Mouse (Mus musculus) myocyte (in vitro differentiated cells): ENCODE data around the gene Atad3a.

Source experiments
- CEBPB ChIP-seq: IDR thresholded peaks from 2 replicates; pipeline ENCODE4 v1.6.1; 2011; ENCODE audit warnings: mild to moderate bottlenecking, moderate library complexity; ENCODE audit not compliant: poor library complexity, insufficient read depth, severe bottlenecking
- MAX ChIP-seq: IDR thresholded peaks from one replicate; pipeline ENCODE4 v1.6.1; 2011; ENCODE audit warnings: low read depth, mild to moderate bottlenecking, control low read depth
- MYOD1 ChIP-seq, 3 experiments: IDR thresholded peaks; one replicate each; pipeline ENCODE4 v1.6.1; 2011; ENCODE audit warnings: control low read depth in 2 of 3, low read depth in 2 of 3, mild to moderate bottlenecking in 2 of 3, moderate library complexity in 1 of 3; ENCODE audit not compliant: insufficient read length in 2 of 3, control insufficient read depth in 1 of 3
- POLR2A ChIP-seq: IDR thresholded peaks from one replicate; pipeline ENCODE4 v1.6.1; 2011; ENCODE audit warnings: low read depth, mild to moderate bottlenecking, control low read depth, moderate library complexity; ENCODE audit not compliant: insufficient read length
- POLR2AphosphoS2 ChIP-seq: IDR thresholded peaks from one replicate; pipeline ENCODE4 v1.6.1; 2011; ENCODE audit warnings: low read depth, control low read depth; ENCODE audit not compliant: insufficient read length
- SRF ChIP-seq: IDR thresholded peaks from one replicate; pipeline ENCODE4 v1.6.1; 2011; ENCODE audit warnings: low read depth; ENCODE audit not compliant: control insufficient read depth, insufficient read length
- TCF12 ChIP-seq: IDR thresholded peaks from one replicate; pipeline ENCODE4 v1.6.1; 2011; ENCODE audit warnings: mild to moderate bottlenecking, control low read depth; ENCODE audit not compliant: poor library complexity, insufficient read depth, severe bottlenecking
- TCF3 ChIP-seq: IDR thresholded peaks from one replicate; pipeline ENCODE4 v1.6.1; 2011; ENCODE audit warnings: low read depth, control low read depth; ENCODE audit not compliant: insufficient read length
- USF1 ChIP-seq: IDR thresholded peaks from one replicate; pipeline ENCODE4 v1.6.1; 2011; ENCODE audit warnings: low read depth, mild to moderate bottlenecking, control low read depth, moderate library complexity

GRCm38 (mm10) chr4:155790650-155791161 is 29.8 kb upstream of the Atad3a start:
- TF ChIP-seq POLR2A: no peak
- TF ChIP-seq POLR2AphosphoS2: no peak
- no peak for TF ChIP-seq USF1
- no peak for TF ChIP-seq SRF
- TF ChIP-seq MAX: no peak
- TF ChIP-seq MYOD1 (IDR thresholded peaks at IDR 0.05; ENCODE audit: control insufficient read depth in 1 of 3, insufficient read length in 2 of 3, low read depth in 2 of 3): no peak
- no peak for TF ChIP-seq CEBPB
- no peak for TF ChIP-seq TCF3
- TF ChIP-seq TCF12: no peak
